Mouse (Mus musculus) hindbrain, embryonic 12.5 days (tissue): Measurements from ENCODE around the gene Fxr1. TPM values are rescaled to one million over a fixed set of nuclear protein-coding genes. Genes with fewer than 3 reads are reported as not detected.

ENCODE experiments used
- polyA plus RNA-seq: library from polyadenylated mRNA; unstranded; fragments of >200 nt; fragmentation: Nextera tagmentation; extraction: Ambion mirVana; gene quantifications from 2 replicates; pipeline ENCODE4 v1.2.1, GENCODE M21; 2016

The Fxr1 gene
- polyA plus RNA-seq, 1 experiment from 2014 or later: 56.4 TPM

Other genes starting within 250 kb of the Fxr1 start
- 80.2 and 81.6 TPM in 2 replicates for gene Ttc14, start 220.1 kb upstream of the Fxr1 start, polyA plus RNA-seq
- gene Ccdc39, start 175.6 kb upstream of the Fxr1 start, polyA plus RNA-seq: 12.4 and 14.8 TPM in 2 replicates
- gene Dnajc19, start 61.4 kb downstream of the Fxr1 start, polyA plus RNA-seq: 117 and 132 TPM in 2 replicates